Mouse (Mus musculus) embryo, embryonic 11 days (tissue): ENCODE measurements at regions not wholly inside any gene's neighbourhood (a gene's known extent, or its start where the extent isn't known, plus 50 kb on each side); places are given as distances from the start of the nearest gene placed in this dataset.

Source experiments
- DNase-seq: peaks from one replicate; pipeline ENCODE4 v3.0.0-alpha.2; 2015

GRCm38 (mm10) chr1:35843566-35843965, 224.6 kb upstream of the Hs6st1 start:
- no peak for DNase-seq

DNA sequence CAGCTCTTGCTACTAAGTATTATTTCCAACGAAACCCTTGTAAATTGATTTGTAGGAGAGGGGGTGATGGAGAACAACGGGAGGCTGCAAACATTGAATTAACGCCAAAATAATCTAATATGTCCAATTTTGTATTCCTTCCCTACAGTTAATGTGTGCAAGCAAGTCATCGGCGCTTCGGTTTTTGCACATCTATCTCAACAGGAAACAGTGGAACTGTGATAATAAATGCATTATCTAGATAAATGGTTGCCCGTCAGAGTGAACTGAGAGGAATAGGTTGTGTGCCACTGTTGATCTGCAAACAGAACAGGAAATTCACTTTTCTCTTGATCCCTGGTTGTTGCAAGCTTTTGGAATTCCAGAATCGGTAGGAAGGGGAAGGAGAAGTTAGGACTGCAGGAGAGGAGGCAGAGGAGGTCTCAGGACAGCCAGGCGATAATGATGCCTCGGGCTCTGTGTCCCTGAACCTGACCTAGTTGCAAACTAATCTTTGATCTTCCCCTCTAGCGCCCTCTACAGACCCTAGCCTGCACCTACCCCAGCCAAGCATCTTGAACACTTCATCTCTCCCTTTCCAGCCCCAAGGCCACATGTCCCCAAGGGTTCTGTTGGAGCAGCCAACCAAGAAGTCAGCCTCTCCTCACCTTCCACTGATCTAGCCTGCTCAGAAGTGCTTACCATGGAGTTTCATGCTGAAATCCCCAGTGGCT, 221.8 kb upstream of the Hs6st1 start:
- peak; percentile 37 for DNase-seq

DNA sequence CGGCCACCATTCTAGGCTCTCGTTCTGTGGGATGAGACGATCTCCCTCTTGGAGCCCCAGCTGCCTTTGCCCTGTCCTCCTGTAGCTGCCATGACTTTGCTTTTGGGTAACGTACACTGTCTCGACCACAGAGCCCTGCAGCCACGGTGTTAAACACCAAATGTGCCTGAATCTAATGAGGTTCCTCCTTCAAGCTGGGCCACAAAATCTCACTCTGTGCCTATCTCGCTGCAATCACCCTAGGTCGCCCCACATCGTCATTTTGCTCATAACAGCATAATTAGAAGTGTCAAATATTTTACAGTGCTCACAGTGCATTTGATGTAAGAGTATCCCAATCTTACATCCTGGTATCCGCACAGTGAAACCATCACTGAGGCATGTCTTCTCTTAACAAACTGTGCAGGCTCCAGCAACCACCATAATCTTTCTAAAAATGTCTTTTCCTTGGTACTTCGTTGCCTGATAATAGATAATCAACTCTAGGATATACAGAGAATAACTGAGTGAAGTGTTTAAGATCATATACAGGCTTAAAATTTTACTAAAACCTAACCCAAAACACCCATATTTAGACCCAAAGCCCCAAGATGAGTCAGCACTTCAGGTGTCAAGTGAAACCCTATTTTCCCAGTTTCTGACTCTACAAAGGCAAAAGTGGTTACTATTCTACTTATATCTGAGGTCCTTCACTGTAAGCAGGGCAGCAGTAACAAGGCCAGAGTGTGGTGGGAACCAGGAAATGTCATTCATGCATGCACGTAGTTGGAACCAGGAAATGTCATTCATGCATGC, 219.8 kb upstream of the Hs6st1 start:
- no peak for DNase-seq

DNA sequence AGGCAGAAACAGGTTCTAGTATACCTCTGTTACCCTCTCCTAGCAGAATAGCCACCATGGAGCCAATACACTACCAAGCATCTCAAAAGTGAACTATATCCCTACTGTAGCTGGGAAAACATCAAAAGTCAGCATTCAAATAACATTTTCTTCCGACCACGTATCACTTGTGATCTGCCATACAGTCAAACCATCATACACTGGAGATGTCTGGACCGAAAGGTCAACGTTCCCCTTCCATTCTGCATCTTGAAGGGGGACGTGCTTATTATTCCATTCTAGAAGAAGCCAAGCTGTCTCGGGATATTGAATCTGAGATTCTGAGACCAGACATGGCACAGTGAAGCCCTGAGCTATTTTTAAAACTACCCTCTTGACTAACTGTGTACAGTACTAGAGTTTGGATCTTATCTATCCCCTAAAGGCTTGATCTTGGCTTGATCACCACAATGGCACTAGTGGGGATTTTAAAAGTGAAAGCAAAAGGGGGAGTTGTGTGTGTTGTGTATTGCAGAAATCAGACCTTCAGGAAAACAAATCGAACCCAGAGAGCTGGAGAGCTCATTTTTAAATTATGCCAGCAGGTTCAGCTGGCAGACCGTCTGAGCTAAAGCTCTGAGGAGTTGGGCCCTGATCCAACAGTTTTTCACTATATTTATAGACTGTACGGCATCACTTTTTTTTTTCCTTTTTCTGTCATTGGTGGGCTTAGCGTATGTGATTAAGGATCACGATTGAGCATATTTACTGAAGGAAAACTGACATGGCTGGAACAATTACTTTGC, 218.6 kb upstream of the Hs6st1 start:
- no peak for DNase-seq

- DNase-seq: no peak
Observed at GRCm38 (mm10) chr1:35850191-35850545, 218.0 kb upstream of the Hs6st1 start.

DNA sequence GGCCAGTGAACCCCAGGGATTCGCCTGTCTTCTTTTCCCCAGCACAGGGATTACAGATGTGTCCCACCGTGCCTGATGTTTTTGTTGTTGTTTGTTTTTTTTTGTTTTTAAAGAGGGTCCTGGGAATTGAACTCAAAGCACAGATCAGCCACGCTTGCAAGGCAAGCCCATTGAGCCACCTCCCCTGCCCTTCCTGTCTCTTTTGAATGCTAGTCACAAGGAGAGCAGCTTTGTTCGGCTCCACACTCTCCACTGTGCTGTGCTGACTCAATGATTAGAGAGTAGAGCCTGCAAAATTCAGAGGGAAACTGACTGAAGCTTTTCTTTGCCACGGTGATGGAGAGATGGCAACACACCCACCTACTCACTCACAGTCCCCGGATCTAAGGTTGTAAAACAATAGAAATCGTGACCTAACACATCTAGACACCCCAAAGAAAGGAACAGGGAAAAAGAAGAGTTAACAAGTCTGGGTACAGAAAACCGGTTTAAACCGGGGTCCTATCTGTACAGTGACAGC, 217.6 kb upstream of the Hs6st1 start:
- no peak for DNase-seq

GRCm38 (mm10) chr1:35851681-35852409, 216.4 kb upstream of the Hs6st1 start:
- no peak for DNase-seq

DNA sequence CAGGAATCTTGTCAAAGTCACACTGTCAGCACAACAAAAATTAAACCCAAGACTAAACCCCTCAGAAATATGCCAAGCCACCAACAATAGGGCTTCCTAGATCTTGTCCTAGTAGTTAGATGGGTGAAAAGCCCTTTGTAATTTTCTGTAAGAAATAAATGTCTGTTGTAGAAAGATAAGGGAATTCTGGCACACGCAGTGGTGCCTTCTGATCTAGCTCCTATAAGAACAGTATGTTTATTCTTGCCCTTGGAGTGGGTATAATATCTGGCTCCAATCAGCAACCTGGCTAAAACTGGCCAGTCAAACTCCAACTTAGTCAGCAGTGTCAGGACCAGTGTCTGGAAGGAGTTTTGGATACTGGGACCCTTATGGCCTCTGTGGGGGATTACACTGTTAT, 215.2 kb upstream of the Hs6st1 start:
- DNase-seq: no peak

GRCm38 (mm10) chr1:35855650-35856049, 212.6 kb upstream of the Hs6st1 start:
- no peak for DNase-seq

DNA sequence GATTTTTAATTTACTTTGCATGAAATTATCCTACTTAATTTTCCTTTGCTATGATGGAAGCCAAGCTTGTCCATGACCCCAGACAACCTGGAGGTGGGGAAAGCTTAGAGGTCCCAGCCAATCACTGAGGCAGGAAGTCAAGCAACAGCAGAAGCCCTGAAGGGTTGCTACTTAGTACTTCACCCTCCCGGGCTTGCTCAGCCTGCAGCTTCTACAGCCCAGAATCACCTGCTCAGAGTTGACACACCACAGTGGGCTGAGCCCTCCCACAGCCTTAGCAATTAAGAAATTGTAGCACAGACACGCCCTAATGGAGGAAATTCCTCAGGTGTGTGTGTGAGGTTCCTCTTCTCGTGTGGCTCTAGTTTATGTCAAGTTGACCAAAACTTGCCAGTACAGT, 209.9 kb upstream of the Hs6st1 start:
- DNase-seq: no peak

GRCm38 (mm10) chr1:35860779-35861178, 207.4 kb upstream of the Hs6st1 start:
- DNase-seq: no peak

- no peak for DNase-seq
Observed at GRCm38 (mm10) chr1:35862196-35862595, 206.0 kb upstream of the Hs6st1 start.

DNA sequence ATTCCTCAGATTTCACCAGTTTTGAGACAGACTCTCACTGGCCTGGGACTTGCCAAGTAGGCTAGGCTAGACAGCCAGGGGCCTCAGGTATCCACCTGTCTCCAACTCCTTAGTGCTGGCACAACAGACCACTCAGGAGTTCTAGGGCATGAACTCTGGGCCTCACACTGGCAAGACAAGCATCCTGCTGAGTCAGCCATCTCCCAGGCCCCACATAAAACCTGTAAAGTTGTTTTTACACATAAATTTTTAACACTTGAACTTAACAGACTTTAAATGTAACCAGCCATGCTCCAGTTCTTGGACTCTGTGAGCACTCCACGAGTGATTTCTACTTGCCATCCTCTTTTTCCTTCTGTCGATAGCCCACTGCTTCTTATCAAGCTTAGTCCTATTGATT, 205.5 kb upstream of the Hs6st1 start:
- DNase-seq: no peak

- DNase-seq: no peak
Observed at GRCm38 (mm10) chr1:35864246-35864645, 204.0 kb upstream of the Hs6st1 start.

- DNase-seq: no peak
Observed at GRCm38 (mm10) chr1:35865263-35865662, 202.9 kb upstream of the Hs6st1 start.

DNA sequence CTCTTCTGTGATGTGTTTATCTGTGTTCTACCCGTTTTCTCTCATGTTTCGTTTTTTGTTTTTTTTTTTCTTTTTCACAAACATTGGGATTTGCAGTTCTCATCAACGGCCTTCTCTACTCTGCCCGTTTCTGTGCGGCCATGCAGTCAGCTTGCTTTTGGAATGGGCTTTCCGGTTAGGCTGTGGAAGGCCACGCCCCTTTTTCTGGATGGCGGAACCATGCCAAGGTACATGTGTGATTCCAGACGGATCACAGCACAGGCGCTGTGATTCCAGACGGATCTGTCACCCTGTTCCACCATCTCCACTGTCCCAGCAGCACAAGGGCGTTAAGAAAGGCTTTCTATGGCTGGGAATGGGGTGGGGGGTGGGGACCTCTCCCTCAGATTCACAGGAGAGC, 201.6 kb upstream of the Hs6st1 start:
- DNase-seq: no peak

GRCm38 (mm10) chr1:35869381-35870143, 198.6 kb upstream of the Hs6st1 start:
- peak; percentile 87 for DNase-seq

GRCm38 (mm10) chr1:35870144-35870827, 197.9 kb upstream of the Hs6st1 start:
- no peak for DNase-seq

DNA sequence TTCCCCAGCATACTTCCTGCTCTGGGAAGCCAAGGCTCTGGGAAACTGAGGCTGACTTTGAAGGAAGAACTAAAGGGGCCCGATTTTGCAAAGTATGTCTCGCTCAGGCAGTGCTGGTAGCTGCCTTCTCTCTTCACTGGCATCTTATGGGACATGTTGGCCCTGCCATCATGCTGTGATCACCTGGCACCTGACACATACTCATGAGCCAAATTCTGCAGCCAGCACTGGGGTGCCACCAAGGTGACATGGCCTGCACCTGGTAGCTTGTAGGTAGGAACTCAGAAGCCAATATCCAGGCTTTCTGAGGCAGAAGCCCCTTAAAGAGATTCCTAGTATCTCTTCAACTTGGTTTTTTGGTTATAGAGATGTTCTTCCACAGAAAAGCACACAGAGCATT, 195.2 kb upstream of the Hs6st1 start:
- no peak for DNase-seq

GRCm38 (mm10) chr1:35875210-35875811, 192.9 kb upstream of the Hs6st1 start:
- peak; percentile 19 for DNase-seq

DNA sequence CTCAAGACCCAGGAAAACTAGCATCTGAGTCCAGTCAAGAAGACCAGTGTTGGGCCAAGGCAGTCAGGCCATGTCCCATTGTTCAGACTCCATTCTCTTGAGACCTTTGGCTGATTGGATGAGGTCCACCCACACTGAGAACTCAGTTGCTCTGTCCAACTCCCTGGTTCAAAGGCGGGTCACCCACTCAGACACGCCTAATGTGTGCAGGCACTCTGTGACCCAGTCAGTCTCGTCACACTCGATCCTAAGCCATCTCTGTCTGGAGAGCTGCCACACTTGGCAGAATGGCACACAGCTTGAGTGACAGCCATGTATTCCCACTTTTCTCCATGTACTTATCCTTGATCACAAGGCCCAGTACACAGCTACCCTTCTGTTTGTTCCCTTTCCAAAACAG, 189.8 kb upstream of the Hs6st1 start:
- no peak for DNase-seq
